Mouse (Mus musculus) limb, embryonic 11.5 days (tissue): ENCODE measurements around the gene Rufy1. TPM values are rescaled to one million over a fixed set of nuclear protein-coding genes. Genes with fewer than 3 reads are reported as not detected.
A peak's percentile ranks its signal among the peaks of the same experiment; 100 is the strongest.
"Not testable (repeated sequence)": the region's sequence is repeated elsewhere in the genome, so short reads cannot be mapped to it uniquely, and the experiment has no call there.

Source experiments
- ATAC-seq: fragments of 200-750 bp; cut with Nextera tagmentation; 2 replicates; pipeline ENCODE4 v1.8.0; 2017; ENCODE audit warnings: low read depth; ENCODE audit not compliant: insufficient number of reproducible peaks, low FRiP score, low TSS enrichment
- DNase-seq: peaks from one replicate; pipeline ENCODE4 v3.0.0-alpha.2; 2015; ENCODE audit warnings: low spot score
- H3K27ac ChIP-seq: fragments of 300-500 bp; sonication (generic); replicated peaks from 2 replicates; pipeline ENCODE4 v1.5.1; 2014; ENCODE audit warnings: low read depth, mild to moderate bottlenecking, low read length
- H3K27me3 ChIP-seq: fragments of 300-500 bp; sonication (generic); 2 replicates; pipeline ENCODE4 v1.6.1; 2014; ENCODE audit warnings: mild to moderate bottlenecking, low read length, mixed read lengths; ENCODE audit not compliant: control insufficient read depth, insufficient read depth
- H3K36me3 ChIP-seq: fragments of 300-500 bp; sonication (generic); 2 replicates; pipeline ENCODE4 v1.6.1; 2014; ENCODE audit warnings: mild to moderate bottlenecking, low read length, moderate library complexity, mixed read lengths; ENCODE audit not compliant: control insufficient read depth, insufficient read depth
- H3K4me1 ChIP-seq: fragments of 300-500 bp; sonication (generic); 2 replicates; pipeline ENCODE4 v1.6.1; 2014; ENCODE audit warnings: low read length, mixed read lengths; ENCODE audit not compliant: control insufficient read depth, insufficient read depth
- H3K4me2 ChIP-seq: fragments of 300-500 bp; sonication (generic); 2 replicates; pipeline ENCODE4 v1.6.1; 2014; ENCODE audit warnings: low read depth, mild to moderate bottlenecking, moderate library complexity; ENCODE audit not compliant: severe bottlenecking
- H3K4me3 ChIP-seq: fragments of 300-500 bp; sonication (generic); 2 replicates; pipeline ENCODE4 v1.5.1; 2014; ENCODE audit warnings: low read depth, low read length
- H3K9ac ChIP-seq: fragments of 300-500 bp; sonication (generic); 2 replicates; pipeline ENCODE4 v1.6.1; 2014; ENCODE audit warnings: mild to moderate bottlenecking, low read length
- H3K9me3 ChIP-seq: fragments of 300-500 bp; sonication (generic); 2 replicates; pipeline ENCODE4 v1.6.1; 2016; ENCODE audit warnings: low read length; ENCODE audit not compliant: control insufficient read depth
- WGBS: fragments of 180-500 bp; shearing (Covaris S2); extraction: QIAGEN DNeasy Blood & Tissue Kit; methylation state at CpG from one replicate; pipeline ENCODE4 v1.1.7; 2014; 5-methylcytosine and 5-hydroxymethylcytosine counted together
- polyA plus RNA-seq: library from polyadenylated mRNA; unstranded; fragments of >200 nt; fragmentation: Nextera tagmentation; extraction: Ambion mirVana; gene quantifications from 2 replicates; pipeline ENCODE4 v1.2.1, GENCODE M21; 2014

The Rufy1 gene
- polyA plus RNA-seq, 1 experiment from 2014 or later = 28.1 TPM

DNA sequence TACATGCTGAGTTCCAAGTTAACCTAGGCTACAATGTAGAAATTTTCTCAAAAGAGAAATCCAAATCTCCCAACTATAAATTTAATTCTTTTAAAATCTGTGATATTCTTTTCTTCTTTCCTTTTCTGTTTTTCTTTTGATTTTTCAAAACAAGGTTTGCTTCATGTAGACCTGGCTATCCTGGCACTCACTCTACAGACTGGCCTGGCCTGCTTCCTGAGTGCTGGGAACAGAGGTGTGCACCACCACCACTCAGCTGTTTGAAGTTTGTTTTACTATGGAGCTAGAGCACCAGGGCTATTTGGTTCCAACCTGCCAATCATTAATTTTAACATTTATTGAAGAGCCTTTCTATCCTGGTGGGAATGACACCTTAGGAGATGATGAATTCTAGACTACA is 57.8 kb downstream of the Rufy1 start:
- H3K4me3 ChIP-seq = no peak overlapping the region
- no peak overlapping the region for H3K4me2 ChIP-seq
- no peaks in the 10 kb centered on the region for H3K27me3 ChIP-seq
- H3K9me3 ChIP-seq = no peaks in the 10 kb centered on the region
- no peak overlapping the region for H3K9ac ChIP-seq
- H3K36me3 ChIP-seq = no peaks in the 10 kb centered on the region
- no peak overlapping the region for H3K27ac ChIP-seq
- H3K4me1 ChIP-seq = peaks cover 4% of the 10 kb centered on the region; the same call in 1 of the 2 replicates
- ATAC-seq (no peak), DNase-seq (no peak)

GRCm38 (mm10) chr11:50371911-50372310 is 59.0 kb downstream of the Rufy1 start:
- no peak overlapping the region for H3K27ac ChIP-seq
- WGBS = 98% methylated on average over 1 of the region's 1 CpGs
- H3K4me2 ChIP-seq = no peak overlapping the region; the same call in 1 of the 2 replicates
- no peak overlapping the region for H3K4me3 ChIP-seq
- DNase-seq = no peak
- no peaks in the 10 kb centered on the region for H3K36me3 ChIP-seq
- peaks cover 4% of the 10 kb centered on the region; the same call in 1 of the 2 replicates for H3K4me1 ChIP-seq
- ATAC-seq = no peak
- no peak overlapping the region for H3K9ac ChIP-seq
- no peaks in the 10 kb centered on the region for H3K9me3 ChIP-seq
- H3K27me3 ChIP-seq = no peaks in the 10 kb centered on the region

- H3K9me3 ChIP-seq = no peaks in the 10 kb centered on the region
- DNase-seq (peak; percentile 81), ATAC-seq (no peak)
- peak overlapping the region; percentile 60 for H3K4me2 ChIP-seq
- peak overlapping the region; percentile 55 for H3K9ac ChIP-seq
- H3K27me3 ChIP-seq = no peaks in the 10 kb centered on the region
- no peak overlapping the region for H3K27ac ChIP-seq
- H3K36me3 ChIP-seq = no peaks in the 10 kb centered on the region
- H3K4me3 ChIP-seq = peak overlapping the region; percentile 18; the same call in 1 of the 2 replicates
- H3K4me1 ChIP-seq = peaks cover 4% of the 10 kb centered on the region; the same call in 1 of the 2 replicates
- WGBS = 2% methylated on average over 18 of the region's 18 CpGs
Observed at GRCm38 (mm10) chr11:50371399-50371841, 59.5 kb downstream of the Rufy1 start.

- no peak overlapping the region for H3K9ac ChIP-seq
- no peaks in the 10 kb centered on the region for H3K36me3 ChIP-seq
- no peak overlapping the region for H3K4me3 ChIP-seq
- no peaks in the 10 kb centered on the region for H3K4me1 ChIP-seq
- no peak overlapping the region; the same call in 1 of the 2 replicates for H3K4me2 ChIP-seq
- WGBS = 67% methylated on average over 4 of the region's 4 CpGs
- DNase-seq = no peak
- no peak for ATAC-seq
- no peak overlapping the region for H3K27ac ChIP-seq
- H3K27me3 ChIP-seq = no peaks in the 10 kb centered on the region
- no peaks in the 10 kb centered on the region for H3K9me3 ChIP-seq
Observed at GRCm38 (mm10) chr11:50370969-50371368, 60.0 kb downstream of the Rufy1 start.

DNA sequence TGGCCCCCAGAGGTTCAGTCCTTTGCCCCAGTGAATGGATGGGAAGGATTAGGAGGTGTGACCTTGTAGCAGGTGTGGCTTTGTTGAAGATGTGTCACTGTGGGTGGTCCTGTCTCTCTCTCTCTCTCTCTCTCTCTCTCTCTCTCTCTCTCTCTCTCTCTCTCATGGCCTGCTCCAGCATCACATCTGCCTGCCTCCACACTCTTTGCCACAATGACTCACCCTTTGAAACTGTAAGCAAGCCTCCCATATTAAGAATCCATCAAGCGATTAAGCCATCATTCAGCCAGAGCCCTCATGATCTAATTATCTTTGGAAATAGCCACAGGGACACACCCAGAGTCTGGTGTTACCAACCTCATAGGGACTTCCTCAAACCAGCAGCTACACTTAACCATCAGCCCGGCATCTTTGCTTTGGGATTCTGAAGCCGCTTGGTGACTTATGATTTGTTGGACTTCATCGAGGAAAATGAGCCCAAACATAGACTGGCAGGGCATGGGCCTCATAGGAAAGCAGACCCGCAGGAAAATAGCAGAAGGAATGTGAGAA is 61.5 kb downstream of the Rufy1 start:
- DNase-seq (no peak), ATAC-seq (no peak)
- no peaks in the 10 kb centered on the region for H3K36me3 ChIP-seq
- H3K9ac ChIP-seq = no peak overlapping the region
- 92% methylated on average over 5 of the region's 5 CpGs for WGBS
- H3K27me3 ChIP-seq = no peaks in the 10 kb centered on the region
- no peaks in the 10 kb centered on the region for H3K4me1 ChIP-seq
- H3K27ac ChIP-seq = no peak overlapping the region
- no peak overlapping the region for H3K4me3 ChIP-seq
- H3K9me3 ChIP-seq = no peaks in the 10 kb centered on the region
- no peak overlapping the region for H3K4me2 ChIP-seq

GRCm38 (mm10) chr11:50367531-50367930 is 63.4 kb downstream of the Rufy1 start:
- H3K9me3 ChIP-seq = no peaks in the 10 kb centered on the region
- H3K27ac ChIP-seq = no peak overlapping the region
- DNase-seq = no peak
- ATAC-seq = no peak
- WGBS = 94% methylated on average over 9 of the region's 9 CpGs
- no peaks in the 10 kb centered on the region for H3K36me3 ChIP-seq
- no peaks in the 10 kb centered on the region for H3K4me1 ChIP-seq
- H3K4me2 ChIP-seq = no peak overlapping the region
- no peak overlapping the region for H3K9ac ChIP-seq
- no peaks in the 10 kb centered on the region for H3K27me3 ChIP-seq
- H3K4me3 ChIP-seq = no peak overlapping the region

DNA sequence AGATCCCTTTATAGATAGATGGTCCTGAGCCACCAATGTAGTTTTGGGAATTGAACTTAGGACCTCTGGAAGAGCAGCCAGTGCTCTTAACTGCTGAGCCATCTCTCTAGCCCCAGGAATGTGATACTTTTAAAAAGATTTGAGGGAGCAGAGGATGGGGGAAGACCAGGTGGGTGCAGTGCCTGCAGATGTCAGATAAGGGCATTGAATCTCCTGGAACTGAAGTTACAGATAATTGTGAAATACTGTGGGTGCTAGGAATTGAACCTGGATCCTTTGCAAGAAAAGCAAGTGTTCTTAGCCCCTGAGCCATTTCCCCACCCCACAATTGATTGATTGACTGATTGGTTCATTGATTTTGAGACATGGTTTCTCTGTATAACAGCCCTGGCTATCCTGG is 65.6 kb downstream of the Rufy1 start:
- Histone ChIP-seq H3K27ac (no peak overlapping the region), H3K27me3 (no peaks in the 10 kb centered on the region), H3K9me3 (no peaks in the 10 kb centered on the region), H3K4me2 (no peak overlapping the region), H3K4me1 (no peaks in the 10 kb centered on the region), H3K4me3 (no peak overlapping the region), H3K9ac (no peak overlapping the region), H3K36me3 (no peaks in the 10 kb centered on the region)
- DNase-seq (no peak), ATAC-seq (no peak)

- no peak overlapping the region for H3K9ac ChIP-seq
- H3K4me2 ChIP-seq = no peak overlapping the region
- no peak overlapping the region for H3K4me3 ChIP-seq
- no peaks in the 10 kb centered on the region for H3K4me1 ChIP-seq
- peak; percentile 87 for DNase-seq
- no peak for ATAC-seq
- H3K36me3 ChIP-seq = no peaks in the 10 kb centered on the region
- WGBS = 14% methylated on average over 4 of the region's 4 CpGs
- no peak overlapping the region for H3K27ac ChIP-seq
- no peaks in the 10 kb centered on the region for H3K9me3 ChIP-seq
- H3K27me3 ChIP-seq = no peaks in the 10 kb centered on the region
Observed at GRCm38 (mm10) chr11:50364548-50364947, 66.4 kb downstream of the Rufy1 start.

- H3K27me3 ChIP-seq, H3K27ac ChIP-seq, DNase-seq, H3K4me3 ChIP-seq, H3K4me2 ChIP-seq, H3K9me3 ChIP-seq, H3K36me3 ChIP-seq, ATAC-seq, H3K4me1 ChIP-seq, H3K9ac ChIP-seq: not testable (repeated sequence)
- 79% methylated on average over 1 of the region's 1 CpGs for WGBS
Observed at GRCm38 (mm10) chr11:50361282-50361681, 69.6 kb downstream of the Rufy1 start.
